8 mouse cellular contexts compared by ENCODE assay signal in the genomic region with DNA sequence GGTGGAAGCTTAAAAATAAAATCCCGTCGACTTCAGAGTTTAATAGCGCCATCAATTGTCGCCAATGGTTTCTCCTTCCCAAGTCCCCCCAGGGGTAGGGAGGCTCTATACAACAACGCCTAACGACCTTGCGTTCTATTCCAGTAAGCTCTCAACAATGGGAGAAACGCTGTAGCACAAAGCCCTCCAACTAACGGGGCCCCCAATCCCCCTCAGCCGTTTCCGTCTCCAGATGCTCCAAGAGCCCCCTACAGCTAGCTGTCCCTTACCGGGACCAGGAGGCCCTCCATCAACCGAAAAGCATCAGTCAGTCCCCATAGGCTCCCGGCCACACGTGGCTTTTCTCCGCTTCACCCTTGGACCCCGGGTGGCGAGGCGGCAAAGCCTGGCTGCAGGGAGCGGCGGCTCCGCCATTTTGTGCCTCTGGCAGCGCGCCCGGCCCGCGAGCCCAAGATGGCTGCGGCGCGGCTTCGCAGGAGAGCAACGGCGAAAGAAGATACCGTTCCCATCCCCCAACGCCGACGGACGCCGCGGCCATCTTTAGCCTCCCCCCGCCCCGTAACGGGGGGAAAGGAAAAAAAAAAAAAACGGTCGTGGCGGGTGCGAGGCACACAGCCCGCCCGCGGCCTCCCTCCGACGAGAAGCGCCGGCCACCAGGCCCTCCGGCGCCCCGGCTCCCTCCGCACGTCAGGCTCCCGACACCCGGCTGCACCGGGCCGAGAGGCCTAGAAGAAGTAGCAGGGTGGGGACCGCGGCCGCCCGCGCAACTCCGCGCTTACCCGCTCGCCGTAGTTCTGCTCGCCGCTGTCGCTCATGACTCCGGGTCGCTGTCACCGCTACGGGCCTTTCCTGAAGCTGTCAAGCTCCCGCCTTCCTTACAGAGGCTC. TPM values are rescaled to one million over a fixed set of nuclear protein-coding genes. Genes with fewer than 3 reads are reported as not detected.
DNase-seq lines count a peak whose midpoint lies in the region; ATAC-seq lines count a peak whose summit lies in the region.

No protein-coding gene starts in this region.

- peak overlapping the region; percentile 86 for H3K9ac ChIP-seq in heart, embryonic 14.5 days (ENCODE audit: low read length)
- peak overlapping the region; percentile 99 for H3K9ac ChIP-seq in liver, embryonic 13.5 days
- peak overlapping the region; percentile 97 for H3K9ac ChIP-seq in stomach, embryonic 15.5 days

- H3K4me2 ChIP-seq in heart, embryonic 14.5 days (ENCODE audit: low read length) = peak overlapping the region; percentile 89
- H3K4me2 ChIP-seq in liver, embryonic 13.5 days = peak overlapping the region; percentile 75
- peak overlapping the region; percentile 59 for H3K4me2 ChIP-seq in stomach, embryonic 15.5 days

- ATAC-seq in erythroid progenitor cell, adult 5-6 weeks (replicated peaks; ENCODE audit: low FRiP score, poor library complexity, severe bottlenecking) = peak; percentile 69
- peak; percentile 54 for ATAC-seq in heart, embryonic 14.5 days (ENCODE audit: insufficient number of reproducible peaks, insufficient read depth, low FRiP score, low read depth)
- peak; percentile 58 for ATAC-seq in liver, embryonic 13.5 days (ENCODE audit: low read depth)
- peak; percentile 66 for ATAC-seq in stomach, embryonic 15.5 days (ENCODE audit: insufficient read depth, low FRiP score, low read depth)

- H3K27ac ChIP-seq in brown adipose tissue, adult 24 weeks (replicated peaks; ENCODE audit: low read depth, low read length) = peak overlapping the region; percentile 84
- peak overlapping the region; percentile 95 to 99 for H3K27ac ChIP-seq in heart, embryonic 14.5 days (replicated peaks in 1 of 2; ENCODE audit: control insufficient read depth in 1 of 2, insufficient read depth in 1 of 2, low read depth in 2 of 2, low read length in 2 of 2)
- peak overlapping the region; percentile 93 for H3K27ac ChIP-seq in liver, embryonic 13.5 days
- H3K27ac ChIP-seq in stomach, embryonic 15.5 days = peak overlapping the region; percentile 98

- H3K9me3 ChIP-seq in heart, embryonic 14.5 days (ENCODE audit: control insufficient read depth, low read length) = no peaks in the 10 kb centered on the region
- no peaks in the 10 kb centered on the region for H3K9me3 ChIP-seq in liver, embryonic 13.5 days (replicated peaks)
- H3K9me3 ChIP-seq in stomach, embryonic 15.5 days = no peaks in the 10 kb centered on the region

- H3K4me1 ChIP-seq in brown adipose tissue, adult 24 weeks (ENCODE audit: control insufficient read depth, insufficient read depth, insufficient read length, low read length) = peaks cover 9% of the 10 kb centered on the region
- peaks cover 3 to 19% of the 10 kb centered on the region in 2 experiments; a peak in 3 of 4 replicates for H3K4me1 ChIP-seq in heart, embryonic 14.5 days (ENCODE audit: control insufficient read depth in 2 of 2, insufficient read depth in 2 of 2, low read length in 2 of 2)
- peaks cover 39% of the 10 kb centered on the region for H3K4me1 ChIP-seq in liver, embryonic 13.5 days (replicated peaks)
- peaks cover 13% of the 10 kb centered on the region; the same call in 1 of the 2 replicates for H3K4me1 ChIP-seq in stomach, embryonic 15.5 days

- H3K36me3 ChIP-seq in heart, embryonic 14.5 days (ENCODE audit: control insufficient read depth, insufficient read depth, low read length) = no peaks in the 10 kb centered on the region
- H3K36me3 ChIP-seq in liver, embryonic 13.5 days = peaks cover 6% of the 10 kb centered on the region; the same call in 1 of the 2 replicates
- no peaks in the 10 kb centered on the region for H3K36me3 ChIP-seq in stomach, embryonic 15.5 days

- WGBS in heart, embryonic 14.5 days = under 1% methylated on average over 61 of the region's 81 CpGs
- WGBS in liver, embryonic 13.5 days (ENCODE audit: insufficient replicate concordance) = under 1% methylated on average over 76 of the region's 81 CpGs
- under 1% methylated on average over 74 of the region's 81 CpGs for WGBS in stomach, embryonic 15.5 days

- DNase-seq in CD4-positive, CD25-positive, alpha-beta regulatory T cell, adult 2 months (ENCODE audit: low read depth, low spot score) = peak; percentile 94
- peak; percentile 91 for DNase-seq in kidney, postnatal 14 days
- peak; percentile 65 for DNase-seq in liver, embryonic 13.5 days
- DNase-seq in neural tube, embryonic 10.5 days (ENCODE audit: extremely low spot score, low spot score) = peak; percentile 84

- H3K27me3 ChIP-seq in heart, embryonic 14.5 days (ENCODE audit: control insufficient read depth, insufficient read depth, low read length) = no peaks in the 10 kb centered on the region
- H3K27me3 ChIP-seq in liver, embryonic 13.5 days = no peaks in the 10 kb centered on the region
- H3K27me3 ChIP-seq in stomach, embryonic 15.5 days (replicated peaks) = no peaks in the 10 kb centered on the region

- peak overlapping the region; percentile 95 for H3K4me3 ChIP-seq in brown adipose tissue, adult 24 weeks (ENCODE audit: insufficient read depth, low read depth, low read length)
- peak overlapping the region; percentile 63 to 88 for H3K4me3 ChIP-seq in heart, embryonic 14.5 days (ENCODE audit: control insufficient read depth in 1 of 2, insufficient read depth in 1 of 2, low read depth in 1 of 2, low read length in 2 of 2)
- peak overlapping the region; percentile 100 for H3K4me3 ChIP-seq in liver, embryonic 13.5 days (replicated peaks)
- H3K4me3 ChIP-seq in stomach, embryonic 15.5 days (replicated peaks) = peak overlapping the region; percentile 71

RNA-seq across cellular contexts. Expression of gene Tra2b, which starts 0.6 kb away (rescaled TPM):
- 64.5 and 67.0 TPM in 2 replicates for polyA plus RNA-seq in brown adipose tissue, adult 24 weeks (2012; ENCODE audit: insufficient read depth, insufficient read length, missing spikeins)
- 210 and 235 TPM in 2 replicates for total RNA-seq in erythroid progenitor cell, adult 5-6 weeks (2015; ENCODE audit: low replicate concordance)
- 317 and 421 TPM in 2 replicates for total RNA-seq in erythroid progenitor cell, adult 5-6 weeks (2017; ENCODE audit: low replicate concordance)
- 177 and 191 TPM in 2 replicates for polyA plus RNA-seq in heart, embryonic 14.5 days (2014; fragmentation: Nextera tagmentation; extraction: Ambion mirVana)
- polyA plus RNA-seq in liver, embryonic 13.5 days (2015; fragmentation: Nextera tagmentation; extraction: Ambion mirVana) = 200 and 238 TPM in 2 replicates
- polyA plus RNA-seq in stomach, embryonic 15.5 days (2015; fragmentation: Nextera tagmentation; extraction: Ambion mirVana) = 320 and 338 TPM in 2 replicates

Comparison
In these comparisons a context has a peak if more than half of its experiments do, and no peak if none do; other contexts are left out.
1. Peak in every context shown above with its lines: DNase-seq, ATAC-seq, H3K4me3 ChIP-seq and H3K27ac ChIP-seq.